ENCODE assay signal across 21 mouse cellular contexts in genomic region chr13:56933832-56934510, GRCm38 (mm10). TPM values are rescaled to one million over a fixed set of nuclear protein-coding genes. Genes with fewer than 3 reads are reported as not detected.
DNase-seq lines count a peak whose midpoint lies in the region; ATAC-seq and TF ChIP-seq lines count a peak whose summit lies in the region.
"Had no signal": no experiment of that assay in that cellular context is flagged by ENCODE, and none has a peak within 500 bp of the region (broad histone marks: within the 10 kb centered on the region; RNA-seq: fewer than 3 reads in every experiment).

No protein-coding gene starts in this region.

- no peak overlapping the region for H3K4me3 ChIP-seq in hindbrain, postnatal 0 days (ENCODE audit: low read length)
- no peak overlapping the region for H3K4me3 ChIP-seq in hindbrain, embryonic 12.5 days
- H3K4me3 ChIP-seq in forebrain, embryonic 13.5 days: no peak overlapping the region
- H3K4me3 ChIP-seq in midbrain, embryonic 11.5 days (ENCODE audit: low read depth, low read length): no peak overlapping the region
- H3K4me3 ChIP-seq: erythroblast, embryonic 14.5 days; heart, embryonic 15.5 days; left cerebral cortex, adult 2 months; limb, embryonic 13.5 days had no signal

- DNase-seq in hindbrain, postnatal 0 days (ENCODE audit: low spot score): peak; percentile 25
- peak; percentile 89 for DNase-seq in midbrain, embryonic 11.5 days (ENCODE audit: low spot score, missing footprints)
- peak; percentile 84 for DNase-seq in retina, postnatal 1 day
- DNase-seq in adrenal gland, postnatal 10 days: no peak
- no peak for DNase-seq in spleen, postnatal 4 days (ENCODE audit: low spot score in 2 of 2)
- DNase-seq: cerebellum, adult 9-11 months; embryo, embryonic 11 days; kidney, adult 2 months; kidney, postnatal 4 days; lung, postnatal 4 days had no signal

- no peaks in the 10 kb centered on the region for H3K36me3 ChIP-seq in hindbrain, postnatal 0 days (ENCODE audit: insufficient read depth, low read length)
- no peaks in the 10 kb centered on the region for H3K36me3 ChIP-seq in hindbrain, embryonic 12.5 days
- no peaks in the 10 kb centered on the region for H3K36me3 ChIP-seq in forebrain, embryonic 13.5 days (ENCODE audit: poor library complexity, severe bottlenecking)
- H3K36me3 ChIP-seq in midbrain, embryonic 11.5 days (ENCODE audit: control insufficient read depth, insufficient read depth, low read length): no peaks in the 10 kb centered on the region
- H3K36me3 ChIP-seq: heart, embryonic 15.5 days; limb, embryonic 13.5 days had no signal

- H3K9me3 ChIP-seq in hindbrain, postnatal 0 days (ENCODE audit: low read length): no peaks in the 10 kb centered on the region
- peaks cover 3% of the 10 kb centered on the region; the same call in 1 of the 2 replicates for H3K9me3 ChIP-seq in hindbrain, embryonic 12.5 days (replicated peaks)
- peaks cover 4% of the 10 kb centered on the region; the same call in 1 of the 2 replicates for H3K9me3 ChIP-seq in forebrain, embryonic 13.5 days (replicated peaks)
- 0 out of 2 replicates have a peak, but pooled peaks cover 3% of the 10 kb centered on the region for H3K9me3 ChIP-seq in midbrain, embryonic 11.5 days (ENCODE audit: control insufficient read depth, low read length)
- H3K9me3 ChIP-seq: heart, embryonic 15.5 days; limb, embryonic 13.5 days had no signal

- no peak for ATAC-seq in hindbrain, postnatal 0 days
- ATAC-seq in hindbrain, embryonic 12.5 days (ENCODE audit: low FRiP score): no peak
- peak; percentile 41; the same call in 1 of the 2 replicates for ATAC-seq in forebrain, embryonic 13.5 days
- peak; percentile 64; the same call in 1 of the 2 replicates for ATAC-seq in midbrain, embryonic 11.5 days (ENCODE audit: low FRiP score)

- WGBS in hindbrain, postnatal 0 days: 33% methylated on average over 11 of the region's 11 CpGs
- 62% methylated on average over 11 of the region's 11 CpGs for WGBS in hindbrain, embryonic 12.5 days
- WGBS in forebrain, embryonic 13.5 days: 14% methylated on average over 11 of the region's 11 CpGs
- WGBS in midbrain, embryonic 11.5 days: 36% methylated on average over 11 of the region's 11 CpGs

- H3K4me1 ChIP-seq in hindbrain, postnatal 0 days (ENCODE audit: insufficient read depth, low read length): no peaks in the 10 kb centered on the region
- 0 out of 2 replicates have a peak, but pooled peaks cover 4% of the 10 kb centered on the region for H3K4me1 ChIP-seq in hindbrain, embryonic 12.5 days
- peaks cover 13% of the 10 kb centered on the region for H3K4me1 ChIP-seq in forebrain, embryonic 13.5 days
- peaks cover 9% of the 10 kb centered on the region for H3K4me1 ChIP-seq in midbrain, embryonic 11.5 days (ENCODE audit: control insufficient read depth, insufficient read depth, low read length)
- H3K4me1 ChIP-seq: heart, embryonic 15.5 days had no signal

- H3K4me2 ChIP-seq in hindbrain, postnatal 0 days (ENCODE audit: low read depth, low read length): no peak overlapping the region
- no peak overlapping the region for H3K4me2 ChIP-seq in hindbrain, embryonic 12.5 days (replicated peaks)
- peak overlapping the region; percentile 19; the same call in 1 of the 2 replicates for H3K4me2 ChIP-seq in forebrain, embryonic 13.5 days
- H3K4me2 ChIP-seq in midbrain, embryonic 11.5 days: no peak overlapping the region
- H3K4me2 ChIP-seq: heart, embryonic 15.5 days; limb, embryonic 13.5 days had no signal

- no peak for TF ChIP-seq CTCF in hindbrain, postnatal 0 days (IDR thresholded peaks at IDR 0.05; ENCODE audit: low read depth)

- no peak overlapping the region for H3K9ac ChIP-seq in hindbrain, postnatal 0 days (replicated peaks; ENCODE audit: low read length)
- no peak overlapping the region for H3K9ac ChIP-seq in hindbrain, embryonic 12.5 days
- H3K9ac ChIP-seq in forebrain, embryonic 13.5 days: no peak overlapping the region
- H3K9ac ChIP-seq in midbrain, embryonic 11.5 days (ENCODE audit: low read length): no peak overlapping the region
- H3K9ac ChIP-seq: heart, embryonic 15.5 days; limb, embryonic 13.5 days had no signal

- no peak overlapping the region for H3K27ac ChIP-seq in hindbrain, postnatal 0 days
- no peak overlapping the region for H3K27ac ChIP-seq in hindbrain, embryonic 12.5 days
- peak overlapping the region; percentile 35; the same call in 1 of the 2 replicates for H3K27ac ChIP-seq in forebrain, embryonic 13.5 days
- no peak overlapping the region for H3K27ac ChIP-seq in midbrain, embryonic 11.5 days (ENCODE audit: low read depth, low read length)
- H3K27ac ChIP-seq: heart, embryonic 15.5 days; left cerebral cortex, adult 2 months; limb, embryonic 13.5 days had no signal

- no peaks in the 10 kb centered on the region for H3K27me3 ChIP-seq in hindbrain, postnatal 0 days (ENCODE audit: insufficient read depth, low read length)
- H3K27me3 ChIP-seq in hindbrain, embryonic 12.5 days: peaks cover 3% of the 10 kb centered on the region; the same call in 1 of the 2 replicates
- H3K27me3 ChIP-seq in forebrain, embryonic 13.5 days: peaks cover 3% of the 10 kb centered on the region
- no peaks in the 10 kb centered on the region; the same call in 1 of the 2 replicates for H3K27me3 ChIP-seq in midbrain, embryonic 11.5 days (ENCODE audit: control insufficient read depth, insufficient read depth, low read length)
- H3K27me3 ChIP-seq: heart, embryonic 15.5 days; limb, embryonic 13.5 days had no signal

RNA-seq across cellular contexts. Expression of gene Trpc7, which starts 38.2 kb away (rescaled TPM):
- 9.6 TPM in 2 replicates for total RNA-seq in hindbrain, postnatal 0 days (2014; rRNA removed)
- 3.3 and 3.8 TPM in 2 replicates for polyA plus RNA-seq in hindbrain, postnatal 0 days (2015; fragmentation: Nextera tagmentation; extraction: Ambion mirVana)
- polyA plus RNA-seq in hindbrain, embryonic 12.5 days (2016; fragmentation: Nextera tagmentation; extraction: Ambion mirVana): 0.42 and 0.45 TPM in 2 replicates
- 1.3 and 1.7 TPM in 2 replicates for polyA plus RNA-seq in forebrain, embryonic 13.5 days (2015; fragmentation: Nextera tagmentation; extraction: Ambion mirVana)
- 0.05 TPM in 1 of 2 replicates, not detected in the other for polyA plus RNA-seq in midbrain, embryonic 11.5 days (2014; fragmentation: Nextera tagmentation; extraction: Ambion mirVana)
- under 1 TPM; 0.21 to 0.42 TPM for total RNA-seq in adrenal gland, postnatal 10 days (2021)
- total RNA-seq: ES-E14; neutrophil, adult 5-6 weeks had no signal
- polyA plus RNA-seq: erythroblast, embryonic 14.5 days; gonadal fat pad, adult 2 months; kidney, adult 2 months; liver, embryonic 16.5 days; urinary bladder, adult 2 months had no signal

Comparison
In these comparisons a context has a peak if more than half of its experiments do, and no peak if none do; other contexts are left out.
1. ATAC-seq: peak in forebrain, embryonic 13.5 days (single experiment) and midbrain, embryonic 11.5 days (single experiment); none in hindbrain, postnatal 0 days (single experiment) and hindbrain, embryonic 12.5 days (single experiment).
2. DNase-seq: peak in hindbrain, postnatal 0 days (single experiment), midbrain, embryonic 11.5 days (single experiment) and retina, postnatal 1 day (single experiment); none in adrenal gland, postnatal 10 days (single experiment) and spleen, postnatal 4 days (0 of 2).